Mouse (Mus musculus) T-cell, adult 2 months (primary cell): Measurements from ENCODE around the gene Eif4e3.

Source experiments
- DNase-seq: peaks from one replicate; pipeline ENCODE4 v3.0.0; 2022; ENCODE audit warnings: low spot score

The Eif4e3 gene

GRCm38 (mm10) chr6:99666318-99667171 lies at the start of gene Eif4e3, which contains the start of gene Gm20696:
TSS of gene Eif4e3 (minus strand) at chr6:99666771.
TSS of gene Gm20696 (minus strand) at chr6:99666797.
- peak; percentile 13 for DNase-seq

GRCm38 (mm10) chr6:99715913-99716312 lies 49.3 kb upstream of the Eif4e3 start:
- DNase-seq, result no peak

- no peak for DNase-seq
Observed at GRCm38 (mm10) chr6:99715191-99715590, 48.6 kb upstream of the Eif4e3 start.

GRCm38 (mm10) chr6:99713256-99713655 lies 46.7 kb upstream of the Eif4e3 start:
- DNase-seq, result no peak

- no peak for DNase-seq
Observed at GRCm38 (mm10) chr6:99711576-99712101, 45.1 kb upstream of the Eif4e3 start.

- no peak for DNase-seq
Observed at GRCm38 (mm10) chr6:99700484-99700883, 33.9 kb upstream of the Eif4e3 start.

- DNase-seq, result no peak
Observed at GRCm38 (mm10) chr6:99692916-99693841, 26.6 kb upstream of the Eif4e3 start.

GRCm38 (mm10) chr6:99692206-99692915 lies 25.8 kb upstream of the Eif4e3 start, which contains the start of gene Gpr27:
TSS of gene Gpr27 (plus strand) at chr6:99692679.
- DNase-seq, result no peak

- no peak for DNase-seq
Observed at GRCm38 (mm10) chr6:99691666-99692205, 25.2 kb upstream of the Eif4e3 start.

GRCm38 (mm10) chr6:99688513-99688912 lies 21.9 kb upstream of the Eif4e3 start:
- DNase-seq, result no peak

GRCm38 (mm10) chr6:99684899-99685298 lies 18.3 kb upstream of the Eif4e3 start:
- peak; percentile 44 for DNase-seq

GRCm38 (mm10) chr6:99683974-99684373 lies 17.4 kb upstream of the Eif4e3 start:
- DNase-seq, result no peak

- no peak for DNase-seq
Observed at GRCm38 (mm10) chr6:99678108-99678507, 11.5 kb upstream of the Eif4e3 start.

- no peak for DNase-seq
Observed at GRCm38 (mm10) chr6:99677325-99677724, 10.8 kb upstream of the Eif4e3 start.

GRCm38 (mm10) chr6:99674482-99674881 lies 7.9 kb upstream of the Eif4e3 start:
- DNase-seq, result no peak

- DNase-seq, result no peak
Observed at GRCm38 (mm10) chr6:99671768-99672167, 5.2 kb upstream of the Eif4e3 start.

GRCm38 (mm10) chr6:99670481-99671119 lies 4.0 kb upstream of the Eif4e3 start:
- peak; percentile 73 for DNase-seq

GRCm38 (mm10) chr6:99669481-99670325 lies 3.1 kb upstream of the Eif4e3 start:
- no peak for DNase-seq

- DNase-seq, result no peak
Observed at GRCm38 (mm10) chr6:99667290-99667689, 719 bp upstream of the Eif4e3 start.
